Mouse (Mus musculus): ENCODE results near the gene Rbm5.

DNA sequence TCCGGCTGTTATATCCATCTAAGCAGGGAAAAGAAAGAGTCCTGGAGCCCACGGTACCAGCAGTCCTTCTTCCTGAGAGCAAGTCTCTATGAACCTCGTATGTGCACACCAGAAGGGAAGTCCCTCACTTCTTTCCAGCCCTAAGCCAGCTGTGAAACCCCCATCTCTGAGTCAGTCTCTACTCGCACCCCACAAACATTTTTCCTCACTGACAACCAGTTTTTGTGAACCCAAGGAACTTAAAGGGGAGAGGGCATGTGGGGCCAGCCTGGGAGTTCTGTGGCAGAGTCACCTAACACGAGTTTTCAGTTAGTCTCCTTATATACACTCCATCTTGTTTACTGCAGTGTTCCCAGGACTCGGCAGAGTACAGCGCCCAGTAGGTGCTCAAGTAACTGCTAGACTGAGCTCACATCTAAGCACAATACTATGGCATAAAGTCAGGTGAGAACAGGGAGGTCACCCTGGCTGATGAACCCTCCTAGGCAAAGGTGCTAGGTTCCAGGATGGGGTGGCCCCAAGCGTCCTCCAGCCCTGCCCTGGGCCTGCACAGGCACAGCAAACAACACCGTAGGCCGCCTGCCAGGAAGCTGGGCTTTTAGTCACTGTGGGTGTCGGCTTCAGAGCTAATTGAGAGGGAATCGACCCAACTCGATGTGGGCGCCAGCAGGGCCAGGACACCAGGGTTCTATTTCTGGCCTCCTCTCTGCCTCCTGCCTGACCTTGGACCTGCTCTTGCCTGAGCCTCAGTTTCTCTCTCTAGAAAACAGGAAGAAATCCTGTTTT is 67.3 kb downstream of the Rbm5 start:
- TF ChIP-seq CTCF (IDR thresholded peaks at IDR 0.05; ENCODE audit: low read depth, low read length) (no peak), POLR2A (IDR thresholded peaks at IDR 0.05; ENCODE audit: insufficient read depth, low read length) (no peak)
